In the genomic region with DNA sequence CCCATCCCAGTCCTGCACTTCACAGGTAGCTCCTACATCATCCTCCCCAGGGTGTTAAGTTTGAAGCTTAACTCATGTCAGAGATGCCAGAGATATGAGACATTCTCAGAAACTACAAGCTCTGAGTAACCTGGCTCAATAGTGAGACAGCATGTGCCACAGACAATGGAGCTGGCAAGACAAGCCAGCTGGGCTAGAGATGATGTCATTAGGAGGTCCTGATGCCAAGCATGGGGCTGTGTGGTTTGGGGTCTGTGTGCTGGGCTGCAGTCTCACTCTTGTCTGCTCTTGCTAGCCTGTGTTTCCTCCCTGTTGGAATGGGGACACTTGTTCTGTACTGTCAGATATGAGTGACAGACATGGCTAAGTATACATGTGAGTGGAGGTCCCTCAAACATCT, we compare ENCODE assay signal across 15 mouse cellular contexts. TPM values are rescaled to one million over a fixed set of nuclear protein-coding genes. Genes with fewer than 3 reads are reported as not detected.
DNase-seq lines count a peak whose midpoint lies in the region; TF ChIP-seq lines count a peak whose summit lies in the region.
"Had no signal": no experiment of that assay in that cellular context is flagged by ENCODE, and none has a peak within 500 bp of the region (broad histone marks: within the 10 kb centered on the region; RNA-seq: fewer than 3 reads in every experiment).

No protein-coding gene starts in this region.

- TF ChIP-seq POLR2A in brain, embryonic 14.5 days (IDR thresholded peaks at IDR 0.05; ENCODE audit: borderline replicate concordance, extremely low read depth, insufficient read depth, insufficient read length, poor library complexity, severe bottlenecking) = no peak

- DNase-seq in cerebellum, postnatal 10 days = peak; percentile 68 to 76
- DNase-seq in cerebellum, adult 9-10 months = no peak
- no peak for DNase-seq in layer of hippocampus, adult 2 months (ENCODE audit: low spot score in 2 of 2)
- DNase-seq in layer of hippocampus, adult 9-10 months (ENCODE audit: low spot score) = no peak
- peak; percentile 10 for DNase-seq in 3T3-L1 (ENCODE audit: low read depth, low spot score)
- DNase-seq in brain, embryonic 14.5 days (ENCODE audit: low read depth) = peak; percentile 29
- DNase-seq: adrenal gland, adult 8-10 months; cerebellum, adult 8-10 months; forebrain, postnatal 0 days; gastrocnemius, postnatal 14 days; heart, adult 2 months; heart, postnatal 14 days had no signal

- TF ChIP-seq CTCF in layer of hippocampus, adult 2 months (conservative IDR thresholded peaks at IDR 0.05) = no peak
- TF ChIP-seq CTCF in brain, embryonic 14.5 days (IDR thresholded peaks at IDR 0.05; ENCODE audit: borderline replicate concordance, extremely low read depth, insufficient read depth, insufficient read length) = no peak

- no peak overlapping the region for H3K4me3 ChIP-seq in layer of hippocampus, adult 2 months
- H3K4me3 ChIP-seq: embryonic facial prominence, embryonic 12.5 days; heart, adult 2 months; heart, embryonic 15.5 days had no signal

- H3K27ac ChIP-seq in layer of hippocampus, adult 2 months = peak overlapping the region; percentile 75
- H3K27ac ChIP-seq: embryonic facial prominence, embryonic 12.5 days; heart, adult 2 months; heart, embryonic 15.5 days; hindbrain, embryonic 14.5 days had no signal

RNA-seq across cellular contexts. Expression of gene Cog2, which starts 14.9 kb away (rescaled TPM):
- 10 to 100 TPM; 45.3 to 49.0 TPM for total RNA-seq in layer of hippocampus, adult 2 months (2021)
- 32.1 and 34.1 TPM in 2 replicates for polyA plus RNA-seq in brain, embryonic 14.5 days (2012; rRNA removed)

Comparison
In these comparisons a context has a peak if more than half of its experiments do, and no peak if none do; other contexts are left out.
1. DNase-seq: peak in cerebellum, postnatal 10 days (2 of 2), 3T3-L1 (single experiment) and brain, embryonic 14.5 days (single experiment); none in cerebellum, adult 9-10 months (single experiment), layer of hippocampus, adult 2 months (0 of 2) and layer of hippocampus, adult 9-10 months (single experiment).